Mouse (Mus musculus) thymus, postnatal 4 days (tissue): ENCODE measurements around the gene Ldah.

Experiments
- DNase-seq: peaks from one replicate; pipeline ENCODE4 v3.0.0; 2021

Ldah gene

DNA sequence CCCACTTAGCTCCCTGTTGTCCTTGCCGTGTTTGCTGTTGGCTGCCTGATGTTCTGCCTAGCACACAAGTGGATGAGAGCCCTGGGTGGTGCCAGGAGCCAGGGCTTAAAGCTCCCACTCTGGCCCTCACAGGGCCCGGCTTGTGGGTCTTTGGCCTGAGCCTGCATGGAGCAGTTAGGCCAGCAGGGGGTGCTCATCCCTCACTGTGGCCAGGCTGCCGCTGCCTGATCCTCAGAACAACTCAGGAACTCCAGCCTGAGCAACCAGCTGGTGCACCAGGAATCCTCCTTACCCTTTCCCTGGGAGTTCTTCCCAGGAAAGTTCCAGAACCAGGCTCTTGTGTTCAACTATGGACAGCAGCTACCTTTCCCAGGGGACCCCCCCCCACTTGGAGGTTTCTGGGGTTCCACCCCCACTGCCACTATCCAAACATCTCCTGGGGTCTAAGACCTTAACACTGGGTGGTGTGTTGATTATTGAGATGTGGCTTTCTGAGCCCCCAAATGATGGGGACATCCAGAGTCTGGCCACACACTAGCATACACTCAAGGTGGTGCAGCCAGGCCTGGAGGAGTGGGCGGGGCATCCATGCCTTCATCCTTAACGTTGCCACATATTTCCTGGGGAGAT is 112.3 kb downstream of the Ldah start:
- peak; percentile 86 for DNase-seq

DNA sequence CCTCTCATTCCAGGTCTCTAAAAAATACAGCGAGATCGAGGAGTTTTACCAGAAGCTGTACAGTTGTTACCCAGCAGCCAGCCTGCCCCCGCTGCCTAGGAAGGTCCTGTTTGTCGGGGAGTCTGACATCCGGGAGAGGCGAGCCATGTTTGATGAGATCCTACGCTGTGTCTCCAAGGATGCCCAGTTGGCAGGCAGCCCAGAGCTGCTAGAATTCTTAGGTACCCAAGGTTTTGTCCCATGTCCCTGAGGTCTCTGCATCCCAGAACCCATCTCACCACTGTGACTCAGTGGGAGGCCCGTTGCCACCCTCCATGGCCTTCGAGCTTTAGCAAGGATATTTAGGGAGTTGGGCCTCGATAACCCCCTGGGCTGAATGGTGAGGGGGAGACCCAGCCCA is 113.6 kb downstream of the Ldah start:
- DNase-seq: no peak

DNA sequence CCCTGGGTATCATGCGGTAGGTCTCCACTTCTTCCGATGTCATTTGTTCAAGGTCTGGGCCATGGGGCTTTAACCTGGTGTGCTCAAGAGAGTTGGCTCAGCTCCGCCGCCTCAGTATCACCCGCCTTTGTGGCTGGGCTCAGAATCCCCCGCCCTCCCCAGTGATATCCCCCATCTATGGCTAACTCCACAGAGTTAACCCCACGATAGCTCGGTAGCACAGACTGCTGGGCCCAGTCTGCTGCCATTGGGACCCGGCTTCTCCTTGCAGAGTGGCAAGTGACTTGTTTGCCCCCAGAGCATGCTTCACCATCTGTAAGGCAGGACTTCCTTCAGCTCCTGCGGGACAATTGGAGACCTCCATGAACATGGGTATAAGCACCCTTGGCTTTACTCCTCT is 116.2 kb downstream of the Ldah start:
- no peak for DNase-seq

DNA sequence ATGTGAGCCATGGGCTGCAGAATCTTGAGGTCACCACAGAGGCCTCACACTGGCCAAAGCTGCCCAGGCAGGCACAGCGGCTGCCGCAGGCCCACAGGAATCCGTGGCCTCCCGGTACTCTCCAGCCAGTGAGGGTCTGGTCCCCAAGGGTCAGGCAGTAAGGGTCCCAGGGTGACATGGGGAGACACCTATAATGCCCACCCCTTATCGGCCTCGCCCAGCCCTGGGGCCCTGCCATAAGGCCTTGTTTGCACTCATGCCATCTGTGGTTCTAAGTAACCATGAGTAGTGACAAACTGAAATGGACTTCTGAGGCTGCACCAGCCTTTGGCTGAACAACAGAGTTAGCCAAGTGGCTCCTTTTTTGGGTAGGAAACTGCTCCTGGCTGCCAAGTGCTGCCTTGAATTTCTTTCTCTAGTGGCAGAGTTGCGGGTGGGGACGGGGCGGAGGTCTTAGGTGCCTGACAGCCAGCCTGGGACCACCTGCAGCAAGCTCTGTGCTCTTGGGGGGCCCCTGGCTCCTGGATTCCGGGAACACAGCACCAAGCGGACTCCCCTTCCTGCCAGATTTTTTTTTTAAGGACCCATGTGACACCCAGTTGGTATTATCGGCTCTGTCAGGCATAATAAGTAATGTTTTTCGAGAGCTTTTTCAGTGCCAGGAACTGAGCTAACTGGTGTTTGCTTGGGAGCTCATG is 117.5 kb downstream of the Ldah start:
- DNase-seq: no peak

DNA sequence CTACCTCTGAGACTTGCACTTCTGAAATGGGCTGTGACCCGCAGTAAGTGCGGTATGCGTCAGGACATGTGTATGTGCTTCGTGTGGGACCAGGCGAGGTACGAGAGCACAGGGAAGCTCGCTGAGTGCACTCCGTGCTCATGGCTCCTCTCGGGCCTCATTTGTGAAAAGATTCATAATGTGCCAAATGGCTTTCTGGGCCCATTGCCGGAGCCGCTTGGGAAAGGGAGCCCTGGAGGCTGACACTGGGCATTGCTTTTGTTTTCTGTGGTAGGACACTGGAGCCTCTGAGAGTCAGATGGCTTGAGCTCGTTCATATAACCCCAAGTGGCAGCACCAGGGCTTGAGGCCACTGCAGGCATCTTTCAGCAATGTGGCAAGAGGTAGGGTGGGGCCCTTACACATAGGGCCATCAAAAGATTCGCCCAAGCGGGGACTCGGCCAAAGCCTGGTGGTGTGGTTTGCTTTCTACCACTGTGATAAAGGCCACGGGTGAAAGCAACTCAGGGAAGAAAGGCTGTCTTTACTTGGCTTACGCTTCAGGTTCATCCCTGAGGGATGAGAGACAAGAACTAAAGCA is 118.1 kb downstream of the Ldah start:
- no peak for DNase-seq

DNA sequence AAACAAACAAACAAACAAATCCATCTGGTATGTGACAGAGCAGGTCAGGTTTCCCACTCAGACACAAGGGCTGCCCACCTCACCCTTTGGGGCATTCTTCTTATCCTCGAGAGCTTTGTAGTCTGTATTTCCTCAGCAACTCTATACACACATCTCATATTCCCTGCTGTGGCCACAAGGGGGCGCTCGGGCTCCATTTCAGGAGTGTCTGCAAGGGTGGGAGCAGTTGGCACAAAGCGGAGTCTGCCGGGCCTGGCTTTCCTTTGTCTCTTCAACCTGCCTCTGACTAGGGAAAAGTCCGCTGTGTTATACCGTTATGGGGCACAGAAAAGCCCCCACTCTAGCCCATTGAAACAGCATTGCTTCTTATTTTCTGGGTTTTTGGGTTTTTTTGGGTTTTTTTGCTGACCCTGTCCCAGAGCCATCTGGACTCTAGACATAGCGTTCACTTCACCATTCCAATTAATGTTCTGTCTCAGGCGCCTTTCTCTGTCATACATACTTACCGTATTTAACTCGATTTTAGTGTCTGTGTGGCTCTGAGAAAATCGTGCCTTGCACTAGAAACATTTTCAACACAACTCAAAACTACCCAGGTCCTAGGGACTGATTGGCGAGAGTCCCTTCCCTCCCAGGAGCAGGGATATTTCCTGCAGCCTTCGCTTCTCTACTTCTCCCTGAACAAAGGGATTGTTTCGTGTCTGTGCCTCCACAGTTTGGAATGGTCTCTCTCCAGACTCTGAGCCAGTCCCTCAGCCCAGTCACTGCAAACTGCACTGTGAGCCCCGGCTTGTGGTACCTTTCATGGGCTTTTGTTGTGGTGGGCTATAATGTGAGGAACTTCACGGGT is 119.1 kb downstream of the Ldah start:
- peak; percentile 94 for DNase-seq

DNA sequence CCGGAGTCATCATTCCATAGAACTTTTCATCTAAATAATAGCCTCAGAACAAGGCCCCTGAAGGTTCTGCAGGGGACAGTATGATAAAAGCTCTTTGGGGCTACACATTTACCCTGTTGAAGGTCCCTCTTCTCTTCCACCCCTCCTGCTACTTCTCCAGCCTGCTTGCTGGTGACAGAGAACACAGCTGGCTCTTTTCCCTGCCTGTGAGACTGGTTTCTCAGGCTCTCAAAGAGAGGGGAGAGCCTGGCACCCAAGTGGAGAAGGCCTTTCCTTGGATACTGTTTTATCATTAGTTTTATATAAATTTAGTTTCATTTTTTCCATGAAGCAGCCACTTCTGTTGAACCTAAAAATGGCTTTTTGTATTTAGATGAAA is 119.8 kb downstream of the Ldah start:
- no peak for DNase-seq

DNA sequence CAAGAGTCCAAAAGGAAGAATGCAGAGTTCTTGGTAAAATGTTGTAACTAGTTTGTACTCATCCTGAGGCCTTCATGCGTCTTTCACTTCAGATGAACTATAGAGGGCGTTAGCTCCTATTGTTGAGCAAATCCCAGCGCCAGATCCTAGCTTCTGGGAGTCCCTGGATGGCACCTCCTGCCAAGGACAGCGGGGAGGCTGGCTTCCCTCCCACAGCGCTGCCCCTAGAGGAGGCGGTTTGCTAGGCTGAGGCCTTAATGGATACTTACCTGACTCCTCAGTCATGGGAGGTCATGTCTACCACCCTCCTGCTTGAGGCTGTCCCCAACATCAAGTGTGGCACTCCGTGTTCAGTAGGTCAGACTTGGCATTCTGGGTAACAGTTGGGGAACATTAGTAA is 121.3 kb downstream of the Ldah start:
- no peak for DNase-seq

DNA sequence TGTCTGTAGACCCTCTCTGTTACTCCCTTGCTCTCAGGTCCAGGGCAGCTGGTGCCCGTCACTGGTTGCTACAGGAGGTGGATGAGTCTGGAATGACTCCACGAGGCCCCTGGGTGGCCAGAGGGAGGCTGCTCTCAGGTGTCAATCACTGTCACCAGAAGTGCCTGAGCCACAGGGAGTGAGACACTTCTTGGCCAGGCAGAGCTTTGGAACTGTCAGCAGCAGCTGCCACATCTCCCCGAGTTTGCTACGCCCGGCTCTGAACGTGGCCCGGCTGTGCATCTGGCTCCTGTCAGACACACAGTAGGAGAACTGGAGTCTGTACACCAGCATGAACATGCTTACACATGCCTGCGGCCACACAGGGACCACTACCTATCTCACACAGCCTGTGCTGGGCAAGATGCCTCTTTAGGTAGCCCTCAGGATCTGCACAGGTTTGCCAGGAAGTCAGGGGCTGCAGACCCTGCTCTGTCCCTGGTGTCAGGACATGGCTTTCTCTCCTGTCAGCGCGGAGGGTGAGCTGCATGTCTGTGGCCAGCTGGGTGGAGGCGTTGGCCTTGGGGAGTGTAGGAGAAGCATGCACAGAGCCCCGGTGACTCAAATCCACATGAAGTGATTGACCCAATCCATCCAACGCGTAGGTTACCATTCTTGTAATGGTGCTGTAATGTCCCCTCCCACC is 123.7 kb downstream of the Ldah start:
- no peak for DNase-seq

DNA sequence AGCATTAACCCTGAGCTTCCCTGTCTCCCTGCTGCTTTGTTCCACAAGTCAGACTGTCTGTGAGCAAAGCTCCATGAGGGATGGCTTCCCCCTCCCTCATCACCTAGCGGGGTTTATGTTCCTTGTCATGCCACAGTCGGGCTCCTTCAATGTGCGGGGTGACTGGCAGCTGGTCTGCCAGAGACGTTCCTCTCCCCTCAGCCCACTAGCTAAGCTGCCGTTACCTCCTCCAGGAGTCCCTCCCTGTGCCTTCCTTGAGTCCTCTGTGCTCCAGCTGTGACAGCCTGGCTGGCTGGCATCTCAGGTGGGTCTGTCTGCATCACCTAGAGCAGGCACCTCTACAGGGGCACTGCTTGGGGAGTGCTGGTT is 124.3 kb downstream of the Ldah start:
- no peak for DNase-seq

DNA sequence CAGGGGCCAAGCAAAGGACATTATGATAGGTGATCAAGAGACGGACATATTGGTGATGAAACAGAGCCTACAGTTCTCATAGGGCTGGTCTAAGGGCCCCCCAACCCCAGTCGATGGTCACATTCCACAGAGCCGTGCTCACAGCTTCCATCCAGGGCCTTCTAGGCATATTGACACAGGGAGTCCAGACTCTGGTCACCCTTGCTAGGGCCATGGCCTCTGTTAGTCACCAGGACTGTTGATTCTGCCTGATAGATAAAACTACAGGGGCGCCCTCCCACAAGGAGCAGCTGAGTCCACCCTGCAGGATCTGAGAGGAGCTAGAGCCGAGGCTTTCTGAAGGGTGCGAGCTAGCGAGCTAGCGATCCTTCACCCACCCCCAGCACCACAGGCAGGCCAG is 125.7 kb downstream of the Ldah start:
- DNase-seq: no peak

DNA sequence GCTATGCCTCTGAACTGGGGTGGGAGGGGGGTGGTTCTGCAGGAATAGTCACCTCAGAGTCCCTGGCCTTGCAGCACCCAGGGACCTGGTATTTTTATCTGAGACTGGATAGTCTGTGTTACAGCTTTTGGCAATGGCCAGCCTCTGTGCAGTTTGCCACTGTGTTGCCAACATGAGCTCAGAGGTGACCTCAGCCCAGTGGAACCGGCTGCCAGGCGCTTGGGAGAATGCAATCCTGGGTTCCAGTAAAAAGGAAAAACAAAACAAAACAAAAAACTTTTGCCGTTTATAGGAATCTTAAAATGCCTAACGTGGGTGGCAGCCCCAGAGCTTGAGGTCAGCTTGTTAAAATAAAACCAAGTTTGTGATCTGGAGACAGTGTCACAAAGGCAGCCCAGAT is 126.4 kb downstream of the Ldah start:
- no peak for DNase-seq
